Mouse (Mus musculus) heart, postnatal 25 days (tissue): Measurements from ENCODE around the gene P4ha1. TPM values are rescaled to one million over a fixed set of nuclear protein-coding genes. Genes with fewer than 3 reads are reported as not detected.
A peak's percentile ranks its signal among the peaks of the same experiment; 100 is the strongest.

Source experiments
- DNase-seq: peaks from one replicate; pipeline ENCODE4 v3.0.0; 2022; ENCODE audit warnings: low spot score
- intact Hi-C: fragments of 180-260 bp; cut with DNase I; formaldehyde crosslinking; loops from one replicate; pipeline ENCODE4 v1.15.1; 2025
- total RNA-seq, 2 experiments: library from RNA; stranded (reverse); gene quantifications; 2 replicates each; pipeline ENCODE4 v1.2.3; 2021

The P4ha1 gene
- total RNA-seq, 2 experiments from 2014 or later = 36.6 to 51.2 TPM

DNA sequence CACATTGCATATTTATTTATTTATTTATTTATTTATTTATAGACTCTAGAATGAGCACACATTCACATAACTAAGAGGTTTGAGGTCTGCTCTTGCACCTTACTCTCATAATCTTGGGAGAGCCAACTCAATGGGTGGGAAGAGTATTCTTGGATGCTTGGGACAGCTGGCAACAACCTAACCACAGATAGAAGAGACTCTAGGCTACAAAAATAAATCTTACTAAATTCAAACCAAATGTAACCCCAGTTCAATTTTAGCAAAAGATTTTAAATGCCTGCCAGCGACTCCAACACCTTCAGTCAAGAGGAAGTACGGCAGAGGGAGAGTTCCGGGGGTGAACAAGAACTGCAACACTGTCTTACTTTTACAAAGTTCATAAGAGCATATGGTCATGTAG lies 2.0 kb upstream of the P4ha1 start:
- DNase-seq = no peak
- intact Hi-C loops = no loop called here

DNA sequence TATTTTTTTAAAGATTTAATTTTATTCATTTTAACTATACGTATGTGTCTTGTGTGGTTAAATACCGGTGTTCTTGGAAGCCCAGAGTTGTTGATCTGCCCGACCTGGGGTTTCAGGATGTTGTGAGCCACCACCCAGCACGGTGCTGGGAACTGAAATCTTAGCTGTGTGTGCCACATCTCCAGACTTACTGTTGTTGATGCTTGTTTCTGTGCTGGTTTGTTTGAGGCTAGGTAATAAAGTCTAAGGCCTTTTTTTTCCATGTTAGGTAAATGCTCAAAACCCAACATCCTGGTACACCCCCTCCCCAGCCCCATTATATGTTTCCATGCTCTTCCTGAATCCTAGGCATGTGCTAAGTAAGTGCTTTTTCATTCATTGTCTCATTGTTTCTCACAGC lies 825 bp upstream of the P4ha1 start:
- intact Hi-C loops = no loop called here

DNA sequence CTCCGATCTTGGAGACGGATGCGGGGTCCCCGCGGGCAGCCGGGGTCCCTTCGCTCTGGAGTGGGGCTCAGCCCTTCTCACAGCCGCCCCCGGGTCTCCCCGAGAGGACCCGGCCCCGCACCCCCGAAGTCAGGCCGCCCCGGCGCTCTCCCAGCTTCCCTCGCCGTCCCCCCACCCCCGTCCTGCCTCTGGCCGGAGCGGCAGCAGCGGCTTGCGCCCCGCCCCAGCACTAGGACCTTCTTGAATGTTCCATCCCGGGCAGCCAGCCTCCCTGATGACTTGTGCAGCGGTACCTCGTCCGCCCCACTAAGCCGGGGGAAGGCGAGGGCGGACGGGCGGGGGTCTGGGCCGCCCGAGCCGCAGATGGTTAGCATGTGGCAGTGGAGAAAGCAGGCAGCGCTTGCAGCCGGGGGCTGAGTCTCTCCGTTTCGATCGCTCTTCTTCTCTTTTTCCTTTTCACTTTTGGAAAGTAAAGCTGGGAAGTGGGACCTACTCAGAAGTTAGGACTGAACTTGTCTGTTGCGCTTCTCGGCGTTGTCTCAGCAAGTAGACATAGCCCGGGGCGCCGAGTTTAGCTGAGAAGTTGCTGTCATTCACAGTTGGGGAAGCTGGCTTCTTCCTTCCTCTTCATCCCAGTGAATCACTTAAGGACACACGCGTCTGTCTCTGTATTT lies 529 bp downstream of the P4ha1 start:
- DNase-seq = no peak
- intact Hi-C loops = no loop called here

More for the DNA sequence above, 825 bp upstream of the P4ha1 start:
- no peak for DNase-seq

DNA sequence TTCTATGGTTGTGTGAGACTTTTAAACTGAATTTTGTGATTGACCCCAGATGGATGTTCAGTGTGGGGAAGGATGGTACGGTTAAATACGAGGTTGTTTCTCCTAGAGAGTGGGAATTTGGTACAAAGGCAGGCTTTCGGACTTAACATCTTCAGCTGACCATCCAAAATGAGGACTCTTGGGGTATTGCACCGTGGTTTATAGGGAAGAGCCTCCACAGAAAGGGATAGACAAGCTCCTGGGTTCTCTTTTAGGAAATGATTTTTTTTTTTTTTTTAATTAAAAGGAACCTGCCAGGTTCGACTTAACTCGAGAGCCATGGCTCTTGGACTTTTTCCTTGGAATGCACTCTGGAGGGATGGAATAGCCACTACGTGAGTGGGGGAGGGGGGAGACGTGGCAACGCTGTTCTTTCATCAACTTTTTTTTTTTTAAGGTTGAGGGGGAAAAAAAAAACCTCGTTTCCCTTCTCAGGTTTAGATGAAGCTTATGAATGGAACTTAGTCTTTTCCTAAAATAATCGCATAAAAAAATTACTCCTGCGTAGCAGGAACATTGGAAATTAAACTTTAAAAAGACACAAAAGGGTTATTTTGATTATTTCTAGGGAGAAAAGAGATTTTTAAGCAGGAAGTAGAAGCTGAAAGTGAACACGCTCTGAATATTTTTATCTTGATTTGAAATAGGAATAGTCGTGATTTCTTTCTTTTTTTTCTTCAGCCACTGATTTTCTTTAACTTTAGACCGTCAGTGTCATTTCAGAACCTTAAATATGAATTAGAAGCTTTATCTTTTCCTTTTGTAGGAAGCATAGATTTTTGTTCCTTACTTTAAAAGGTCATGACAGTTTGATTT lies 1.4 kb downstream of the P4ha1 start:
- intact Hi-C loops = no loop called here
- no peak for DNase-seq

DNA sequence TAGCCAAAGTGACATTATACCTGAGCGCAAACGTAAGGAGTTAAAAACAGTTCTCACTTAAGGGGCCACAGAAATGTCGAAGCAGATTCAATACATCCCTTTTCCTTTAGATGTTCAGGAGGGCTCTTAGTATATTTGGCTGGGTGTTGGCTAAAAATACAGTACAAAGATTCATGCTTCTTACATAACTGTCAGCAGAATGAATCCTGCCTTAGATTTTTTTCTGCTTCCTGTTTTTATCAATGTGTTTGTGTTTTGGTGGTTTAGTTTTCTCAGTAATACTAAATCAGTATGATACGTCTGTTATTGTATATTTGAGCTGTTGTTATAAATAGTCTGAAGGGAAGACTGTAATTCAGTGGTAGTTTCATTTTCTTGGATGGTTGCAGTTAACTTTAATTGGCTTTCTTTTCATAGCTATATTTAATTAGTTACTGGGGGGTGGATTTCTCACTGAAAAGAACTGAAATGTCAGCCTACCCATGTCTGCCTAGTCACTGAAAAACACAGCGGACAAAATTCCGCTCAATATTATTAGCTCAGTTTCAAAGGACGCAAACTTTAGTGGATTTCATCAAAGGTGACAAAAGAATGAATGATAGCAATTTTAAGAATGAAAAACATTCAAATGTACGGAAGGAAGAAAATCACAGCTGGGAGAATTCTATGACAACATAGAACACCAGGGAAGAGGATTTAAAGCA lies 3.7 kb downstream of the P4ha1 start:
- intact Hi-C loops = loop anchor here (2.0 kb wide), 1 partner anchor 32 kb away; no protein-coding TSS in a partner anchor
- no peak for DNase-seq

DNA sequence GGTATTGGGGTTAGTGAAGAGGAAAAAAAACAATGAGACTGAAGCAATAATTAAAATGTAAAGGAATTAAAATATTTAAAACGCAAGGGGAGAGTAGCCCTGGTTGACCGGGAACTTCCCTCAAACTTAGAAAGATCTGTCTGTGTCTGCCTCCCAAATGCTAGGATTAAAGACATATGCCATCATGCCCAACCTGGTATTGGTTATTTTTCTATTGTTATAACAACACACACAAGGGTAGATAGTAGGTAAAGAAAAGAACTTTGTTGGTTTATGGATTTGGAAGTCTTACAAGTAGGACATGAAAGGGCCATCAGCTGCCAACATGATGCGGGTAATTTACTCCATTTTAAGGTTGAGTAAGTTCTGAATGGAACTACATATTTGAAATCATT lies 4.2 kb downstream of the P4ha1 start:
- intact Hi-C loops = loop anchor here (2.0 kb wide), 1 partner anchor 31 kb away; no protein-coding TSS in a partner anchor
- no peak for DNase-seq

DNA sequence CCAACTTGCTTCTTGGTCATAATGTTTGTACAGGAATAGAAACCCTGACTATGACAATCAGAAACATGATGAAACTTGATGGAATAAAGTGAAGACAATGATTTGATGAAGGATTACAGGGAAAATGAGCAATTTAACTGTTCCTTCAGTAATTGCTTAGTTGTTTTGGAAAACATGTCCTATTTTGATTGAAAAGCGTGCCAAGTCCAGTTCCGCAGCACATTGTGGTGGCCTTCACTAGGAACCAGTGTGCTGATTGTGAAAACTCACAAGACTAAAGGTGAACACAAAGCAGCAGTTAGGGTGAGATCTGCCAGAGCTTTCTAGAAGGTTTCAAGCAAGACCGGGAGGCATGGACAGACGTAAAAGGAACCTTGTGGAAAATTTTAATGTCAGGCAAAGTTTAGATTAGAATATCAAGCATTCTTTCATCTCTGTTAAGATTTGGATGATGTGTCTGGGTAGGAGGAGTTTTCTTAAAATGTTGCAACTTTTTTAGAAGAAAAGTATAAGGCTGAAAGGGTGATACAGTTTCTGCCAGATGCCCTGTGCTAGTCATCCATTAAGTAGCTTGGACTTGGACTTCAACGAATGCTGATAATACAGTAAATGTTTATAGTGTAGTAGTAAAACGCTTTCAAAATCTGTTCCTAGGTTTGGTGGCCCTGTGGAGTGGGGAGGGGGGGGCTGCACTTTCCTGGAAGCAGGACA lies 8.6 kb downstream of the P4ha1 start:
- intact Hi-C loops = no loop called here

DNA sequence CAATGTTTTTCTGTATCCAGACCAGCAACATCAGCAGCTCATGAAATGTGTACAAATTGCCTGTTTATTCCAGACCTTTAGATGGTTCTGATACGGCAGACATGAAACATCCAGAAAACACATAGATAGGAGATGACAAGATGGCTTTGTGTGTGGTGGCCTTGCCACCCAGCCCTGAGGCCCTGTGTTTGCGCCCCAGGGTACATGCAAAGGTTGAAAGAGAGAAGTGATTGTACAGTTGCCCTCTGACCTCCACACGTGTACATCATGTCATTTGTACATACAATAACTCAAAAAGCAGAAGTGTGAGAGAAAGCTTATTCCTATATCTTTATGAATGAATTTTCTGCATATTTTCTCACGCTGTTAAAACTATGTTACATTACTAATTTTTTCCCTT lies 10.3 kb downstream of the P4ha1 start:
- no peak for DNase-seq
- intact Hi-C loops = no loop called here

More for the DNA sequence above, 8.6 kb downstream of the P4ha1 start:
- no peak for DNase-seq

DNA sequence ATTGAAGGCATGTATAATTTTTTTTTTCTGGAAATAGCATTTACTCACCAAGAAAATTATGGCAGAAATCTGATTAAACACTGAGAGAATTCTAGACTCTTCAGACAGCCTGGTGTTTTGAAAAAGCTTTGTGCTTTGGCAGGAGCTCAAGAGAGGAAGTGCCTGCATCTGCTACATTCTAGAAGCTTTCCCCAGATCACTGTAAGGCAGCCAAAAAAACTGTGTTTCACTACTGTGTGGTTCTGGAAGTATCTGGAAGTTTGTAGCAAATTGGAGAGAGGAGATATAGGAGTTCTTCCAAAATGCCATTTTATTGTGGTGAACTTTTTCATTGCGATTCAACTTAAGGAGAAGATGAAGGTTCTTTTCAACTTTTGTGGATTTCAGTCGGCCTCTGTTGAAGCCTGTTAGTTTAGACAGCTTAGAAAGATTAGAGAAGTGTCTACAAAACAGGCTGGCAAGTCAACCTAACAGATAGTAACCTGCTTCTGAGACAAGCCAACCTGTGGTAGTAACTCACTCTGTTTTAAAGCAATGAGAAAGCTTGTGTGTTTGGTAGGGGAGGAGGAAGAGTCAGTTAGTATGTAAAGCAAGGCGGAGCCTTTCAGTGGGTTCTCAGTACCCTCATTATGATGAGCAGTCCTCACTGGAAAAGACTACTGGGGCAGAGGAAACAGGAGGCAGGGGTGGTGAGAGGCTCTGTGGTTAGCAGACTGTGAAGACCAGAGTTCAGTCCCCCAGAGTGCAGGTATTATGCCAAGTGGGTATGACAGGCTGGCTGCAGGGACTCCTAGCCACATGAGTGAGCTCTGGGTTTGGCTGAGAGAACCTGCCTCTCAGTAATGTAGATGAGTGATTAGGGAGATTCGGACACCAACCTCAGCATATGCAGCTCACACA lies 12.1 kb downstream of the P4ha1 start:
- intact Hi-C loops = no loop called here
- peak; percentile 26 for DNase-seq

DNA sequence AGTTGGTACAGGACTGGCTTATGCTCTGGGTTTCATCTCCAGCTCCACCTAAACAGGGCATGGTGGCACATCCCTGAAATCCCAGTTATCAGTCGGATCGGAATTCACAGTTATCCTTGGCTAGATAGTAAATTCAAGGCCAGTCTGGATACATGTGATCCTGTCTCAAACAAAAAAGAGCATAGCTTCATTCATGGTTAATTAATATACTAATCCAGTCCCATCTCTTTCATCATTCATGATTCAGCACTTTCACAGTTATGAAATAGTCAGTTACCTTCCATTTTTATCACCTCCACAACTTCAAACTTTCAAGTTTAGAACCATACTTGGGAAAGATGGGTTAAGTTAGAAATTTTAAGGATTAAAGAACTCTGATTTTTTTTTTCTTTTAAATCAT lies 13.0 kb downstream of the P4ha1 start:
- intact Hi-C loops = no loop called here

DNA sequence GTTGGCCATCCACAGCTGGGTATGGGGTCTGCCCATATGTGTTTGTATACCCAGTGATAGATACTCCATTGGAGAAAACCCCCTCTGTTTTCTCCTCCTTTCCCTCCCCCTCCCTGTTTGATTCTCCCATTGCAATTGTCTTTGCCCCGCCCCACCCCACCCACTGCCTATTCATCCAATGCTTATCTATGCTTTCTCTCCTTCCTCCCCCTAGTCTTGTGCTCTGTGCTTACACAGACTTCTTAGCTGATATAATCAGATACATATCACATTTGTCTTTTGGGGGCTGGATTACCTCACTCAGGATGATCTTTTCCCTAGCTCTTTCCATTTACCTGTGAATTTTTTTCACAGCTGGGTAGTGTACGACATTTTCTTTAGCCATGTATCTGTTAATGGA lies 23.5 kb downstream of the P4ha1 start:
- no peak for DNase-seq

More for the DNA sequence above, 13.0 kb downstream of the P4ha1 start:
- no peak for DNase-seq

DNA sequence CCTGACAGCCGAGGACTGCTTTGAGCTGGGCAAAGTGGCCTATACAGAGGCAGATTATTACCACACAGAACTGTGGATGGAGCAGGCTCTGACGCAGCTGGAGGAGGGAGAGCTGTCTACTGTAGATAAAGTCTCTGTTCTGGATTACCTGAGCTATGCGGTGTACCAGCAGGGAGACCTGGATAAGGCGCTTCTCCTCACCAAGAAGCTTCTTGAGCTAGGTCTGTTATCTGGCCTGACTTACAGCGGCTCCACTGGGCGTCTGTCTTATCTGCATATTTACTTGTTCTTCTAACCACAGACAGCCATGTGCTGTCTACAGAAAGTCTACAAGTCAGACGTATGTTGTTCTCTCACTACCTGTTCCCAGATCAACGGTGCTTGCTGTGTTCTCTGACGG lies 25.1 kb downstream of the P4ha1 start:
- DNase-seq = no peak
- intact Hi-C loops = no loop called here

More for the DNA sequence above, 23.5 kb downstream of the P4ha1 start:
- intact Hi-C loops = no loop called here

DNA sequence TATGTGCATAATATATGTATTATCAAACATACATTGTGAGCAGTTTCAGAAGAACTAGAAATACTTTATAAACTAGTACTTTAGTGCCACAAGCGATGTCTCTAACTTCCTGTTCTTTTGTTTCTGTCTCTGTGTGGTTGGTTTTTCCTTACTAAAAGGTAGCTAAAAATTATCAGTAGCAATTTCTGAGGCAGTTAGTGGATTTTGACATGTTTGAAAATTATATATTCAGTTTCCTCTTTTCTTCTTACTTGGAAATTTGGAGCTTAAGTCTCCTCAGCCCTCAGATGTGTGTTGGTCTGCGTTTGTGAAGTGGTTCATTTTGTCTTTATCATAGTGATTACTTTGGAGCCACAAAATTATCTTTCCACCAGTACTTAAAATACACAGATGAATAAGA lies 26.4 kb downstream of the P4ha1 start:
- intact Hi-C loops = no loop called here
- no peak for DNase-seq

DNA sequence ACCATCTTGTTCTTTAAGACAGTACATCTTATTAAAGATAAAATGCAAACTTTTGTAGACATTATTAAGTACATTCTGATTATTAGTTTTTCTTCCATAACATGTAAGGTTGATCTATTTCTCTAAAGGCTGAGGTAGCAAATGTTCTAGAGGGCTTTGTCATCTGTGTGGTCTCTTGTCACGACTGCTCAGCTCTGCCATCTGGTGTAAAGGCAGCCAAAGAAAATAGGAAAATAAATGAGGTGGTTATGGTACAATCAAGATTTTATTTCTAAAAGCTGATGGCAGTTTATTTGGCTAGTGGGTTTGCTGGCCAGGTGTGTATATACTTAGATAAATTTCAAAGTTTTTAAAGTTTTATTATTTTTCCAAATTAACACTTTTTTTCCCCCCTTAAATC lies 30.0 kb downstream of the P4ha1 start:
- intact Hi-C loops = no loop called here
- no peak for DNase-seq

DNA sequence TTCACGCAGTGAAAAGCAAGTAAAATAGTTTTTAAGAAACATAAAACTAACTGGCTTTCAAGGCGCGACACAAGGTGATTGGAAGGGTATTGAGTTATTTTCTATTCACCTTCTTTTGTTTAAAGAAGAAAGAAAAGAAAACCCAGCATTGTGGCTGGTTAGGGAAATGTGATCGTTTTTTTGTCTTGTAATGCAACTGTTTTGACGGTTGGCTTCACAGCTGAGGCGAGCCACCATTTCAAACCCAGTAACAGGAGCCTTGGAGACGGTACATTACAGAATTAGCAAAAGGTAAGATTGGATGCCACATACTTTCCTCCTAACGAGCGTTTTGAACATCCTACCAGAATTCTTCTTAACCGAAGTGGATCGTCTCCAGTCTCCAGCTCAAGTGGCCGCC lies 31.0 kb downstream of the P4ha1 start:
- DNase-seq = no peak
- intact Hi-C loops = no loop called here

DNA sequence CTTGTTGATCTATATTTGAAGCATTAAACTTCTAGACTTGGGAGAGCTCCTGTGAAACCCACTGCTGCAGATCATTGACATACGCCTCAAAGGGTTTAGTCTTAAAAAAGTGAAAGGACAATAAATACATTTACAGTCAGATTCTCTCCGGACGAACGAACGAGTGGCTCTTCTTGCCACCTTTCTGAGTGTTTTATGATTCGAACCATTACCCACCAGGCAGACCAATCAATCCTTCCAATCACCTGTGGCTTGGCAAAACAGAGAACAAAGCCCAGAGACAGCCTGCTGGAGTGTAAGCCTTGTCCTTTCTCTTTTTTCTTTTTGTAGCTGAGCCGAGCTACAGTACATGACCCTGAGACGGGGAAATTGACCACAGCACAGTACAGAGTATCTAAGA lies 31.9 kb downstream of the P4ha1 start:
- intact Hi-C loops = loop anchor here (5.0 kb wide), 1 partner anchor 188 kb away; no protein-coding TSS in a partner anchor
- no peak for DNase-seq

DNA sequence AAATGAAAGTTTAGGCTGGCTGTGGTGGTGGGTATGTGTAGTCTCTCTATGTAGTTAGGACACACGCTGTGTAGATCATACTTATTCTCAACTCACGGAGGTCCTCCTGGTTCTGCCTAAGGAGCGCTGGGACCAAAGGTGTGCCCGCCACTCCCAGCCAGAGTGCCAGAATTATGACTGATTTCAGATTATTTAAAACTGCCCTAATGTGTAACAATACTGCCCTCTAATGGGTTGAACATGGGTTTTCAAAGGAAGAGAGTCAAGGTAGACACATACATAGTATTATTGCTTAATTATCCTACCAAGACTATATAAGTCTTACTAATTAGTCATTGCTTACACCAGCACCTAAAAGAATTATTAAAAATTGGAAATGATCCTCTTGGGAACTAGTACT lies 35.6 kb downstream of the P4ha1 start:
- intact Hi-C loops = loop anchor here (2.0 to 5.0 kb wide), 4 partner anchors 32 to 191 kb away; no protein-coding TSS in a partner anchor
- DNase-seq = no peak

DNA sequence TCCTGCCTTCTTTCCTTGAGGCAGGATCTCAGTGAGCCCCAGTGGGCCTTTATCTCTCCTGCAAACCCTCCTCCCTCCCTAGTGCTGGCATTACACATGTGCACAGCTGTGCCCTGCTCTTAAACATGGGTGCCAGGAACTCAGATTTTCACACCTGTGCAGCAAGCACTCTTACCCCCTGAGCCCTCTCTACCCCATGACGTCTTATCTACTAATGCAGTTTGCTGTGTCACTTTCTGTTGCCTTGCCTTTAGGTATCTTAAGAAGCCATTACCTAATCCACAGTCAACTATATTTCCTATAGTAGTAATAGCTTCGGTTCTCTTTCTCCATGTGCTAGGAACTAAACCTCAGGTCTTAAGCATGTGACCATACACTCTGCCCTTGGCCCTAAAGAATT lies 40.1 kb downstream of the P4ha1 start:
- no peak for DNase-seq
- intact Hi-C loops = no loop called here

DNA sequence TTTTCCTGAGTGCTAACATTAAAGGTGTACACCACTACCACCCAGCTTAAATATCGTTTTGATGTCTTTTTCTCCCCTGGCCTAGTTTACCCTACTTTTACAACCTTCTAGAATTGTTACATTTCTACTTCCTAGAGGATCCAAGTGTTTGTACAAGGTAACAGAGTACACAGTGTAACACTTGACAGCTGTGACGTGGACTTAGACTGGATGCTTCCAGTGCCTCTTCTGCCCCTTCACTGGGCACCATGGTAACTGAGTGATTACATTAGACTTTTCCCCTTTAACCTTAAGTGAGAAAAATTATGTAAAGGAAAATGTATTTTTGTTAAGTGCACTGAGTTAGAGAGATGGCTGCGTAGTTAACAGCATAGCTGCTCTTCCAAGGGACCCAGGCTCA lies 41.5 kb downstream of the P4ha1 start:
- no peak for DNase-seq
- intact Hi-C loops = no loop called here
